Mouse (Mus musculus) megakaryocyte, adult 5-6 weeks (primary cell): Measurements from ENCODE around the gene Wdr82. TPM values are rescaled to one million over a fixed set of nuclear protein-coding genes. Genes with fewer than 3 reads are reported as not detected.

Experiments
- total RNA-seq, 2 experiments: library from RNA; stranded (forward) in 1 of 2; stranded (reverse) in 1 of 2; fragments of 153-499, 151-499 nt in 1 of 2; fragments of 221-1000, 200-1000 nt in 1 of 2; gene quantifications; 2 replicates each; pipeline versions ENCODE4 v1.2.3 to v1.2.4; 2015 to 2017

Wdr82 gene
- total RNA-seq, 2 experiments from 2014 or later = 49.1 to 49.8 TPM

Other genes starting within 250 kb of the Wdr82 start
- gene Col6a5, start 210.3 kb upstream of the Wdr82 start, total RNA-seq (2015) = not detected in 2 replicates
- gene Col6a5, start 210.3 kb upstream of the Wdr82 start, total RNA-seq (2017) = not detected in 2 replicates
- gene Col6a4, start 74.1 kb upstream of the Wdr82 start, total RNA-seq (2015) = not detected in 2 replicates
- not detected in 2 replicates for gene Col6a4, start 74.1 kb upstream of the Wdr82 start, total RNA-seq (2017)
- gene Glyctk, start 12.8 kb upstream of the Wdr82 start, total RNA-seq (2015) = 0.11 and 0.89 TPM in 2 replicates
- 0.88 and 1.8 TPM in 2 replicates for gene Glyctk, start 12.8 kb upstream of the Wdr82 start, total RNA-seq (2017)
- 42.3 and 52.2 TPM in 2 replicates for gene Ppm1m, start 28.8 kb downstream of the Wdr82 start, total RNA-seq (2015)
- gene Ppm1m, start 28.8 kb downstream of the Wdr82 start, total RNA-seq (2017) = 46.4 and 49.6 TPM in 2 replicates
- gene Twf2, start 32.2 kb downstream of the Wdr82 start, total RNA-seq (2015) = 76.8 and 79.8 TPM in 2 replicates
- 109 and 110 TPM in 2 replicates for gene Twf2, start 32.2 kb downstream of the Wdr82 start, total RNA-seq (2017)
- gene Tlr9, start 51.7 kb downstream of the Wdr82 start, total RNA-seq (2015) = 47.5 and 51.3 TPM in 2 replicates
- 7.4 and 10.9 TPM in 2 replicates for gene Tlr9, start 51.7 kb downstream of the Wdr82 start, total RNA-seq (2017)
- 84.6 and 91.1 TPM in 2 replicates for gene Alas1, start 77.7 kb downstream of the Wdr82 start, total RNA-seq (2015)
- gene Alas1, start 77.7 kb downstream of the Wdr82 start, total RNA-seq (2017) = 110 and 116 TPM in 2 replicates
- gene Poc1a, start 110.1 kb downstream of the Wdr82 start, total RNA-seq (2015) = 26.7 and 37.1 TPM in 2 replicates
- gene Poc1a, start 110.1 kb downstream of the Wdr82 start, total RNA-seq (2017) = 15.7 and 23.1 TPM in 2 replicates
- gene Dusp7, start 197.7 kb downstream of the Wdr82 start, total RNA-seq (2015) = 71.0 and 83.1 TPM in 2 replicates
- 28.1 and 35.0 TPM in 2 replicates for gene Dusp7, start 197.7 kb downstream of the Wdr82 start, total RNA-seq (2017)